Mouse (Mus musculus) layer of hippocampus, postnatal 25 days (tissue): Measurements from ENCODE around the gene Alkbh2. TPM values are rescaled to one million over a fixed set of nuclear protein-coding genes. Genes with fewer than 3 reads are reported as not detected.
A peak's percentile ranks its signal among the peaks of the same experiment; 100 is the strongest.

Experiments used
- DNase-seq, 2 experiments: peaks; one replicate each; pipeline ENCODE4 v3.0.0; 2022; ENCODE audit warnings: mixed read lengths in 2 of 2, low spot score in 1 of 2; ENCODE audit errors: extremely low spot score in 1 of 2
- total RNA-seq, 2 experiments: library from RNA; stranded (reverse); gene quantifications; 2 replicates each; pipeline ENCODE4 v1.2.3; 2021

Gene Alkbh2
- total RNA-seq, 2 experiments from 2014 or later, result 3.8 to 4.2 TPM

- DNase-seq, result no peak
Measured at GRCm38 (mm10) chr5:114113334-114113733, 14.7 kb downstream of the Alkbh2 start.

- DNase-seq, result no peak
Measured at GRCm38 (mm10) chr5:114106391-114106935, 21.6 kb downstream of the Alkbh2 start.

- no peak for DNase-seq
Measured at GRCm38 (mm10) chr5:114102807-114103206, 25.2 kb downstream of the Alkbh2 start.

GRCm38 (mm10) chr5:114101873-114102272 lies 26.1 kb downstream of the Alkbh2 start:
- DNase-seq, result no peak

GRCm38 (mm10) chr5:114100390-114101099 lies 27.5 kb downstream of the Alkbh2 start:
- no peak for DNase-seq

GRCm38 (mm10) chr5:114099709-114100389 lies 28.2 kb downstream of the Alkbh2 start:
- peak; percentile 89 to 98 for DNase-seq

- peak; percentile 74 to 79 for DNase-seq
Measured at GRCm38 (mm10) chr5:114091057-114091807, 36.8 kb downstream of the Alkbh2 start, which contains the start of gene Svop. TSS of gene Svop (minus strand) at chr5:114091570.

- no peak for DNase-seq
Measured at GRCm38 (mm10) chr5:114090421-114091013, 37.5 kb downstream of the Alkbh2 start.

GRCm38 (mm10) chr5:114087875-114088480 lies 40.0 kb downstream of the Alkbh2 start:
- no peak for DNase-seq

- no peak for DNase-seq
Measured at GRCm38 (mm10) chr5:114085501-114085900, 42.5 kb downstream of the Alkbh2 start.

- no peak for DNase-seq
Measured at GRCm38 (mm10) chr5:114077009-114077408, 51.0 kb downstream of the Alkbh2 start.

Other genes with a start within 250 kb of the Alkbh2 start
- 10 to 100 TPM; 82.7 to 91.6 TPM for gene Coro1c, start 219.5 kb downstream of the Alkbh2 start, total RNA-seq
- 10 to 100 TPM; 22.9 to 27.6 TPM for gene Ssh1, start 134.3 kb downstream of the Alkbh2 start, total RNA-seq
- gene Dao, start 124.5 kb downstream of the Alkbh2 start, total RNA-seq, result not detected
- 10 to 100 TPM; 35.5 to 40.0 TPM for gene Usp30, start 62.8 kb downstream of the Alkbh2 start, total RNA-seq
- 100 to 1,000 TPM; 169 to 187 TPM for gene Svop, start 36.6 kb downstream of the Alkbh2 start, total RNA-seq
- gene Ung, start 2.2 kb upstream of the Alkbh2 start, total RNA-seq, result 1 to 10 TPM; 3.4 to 3.5 TPM
- gene Acacb, start 18.3 kb upstream of the Alkbh2 start, total RNA-seq, result 1 to 10 TPM; 6.1 to 6.5 TPM
- not detected for gene Foxn4, start 145.6 kb upstream of the Alkbh2 start, total RNA-seq
- 1 to 10 TPM; 2.4 to 2.7 TPM for gene Myo1h, start 160.9 kb upstream of the Alkbh2 start, total RNA-seq